Mouse (Mus musculus) Patski (cell line): ENCODE measurements around the gene Tsc22d4. TPM values are rescaled to one million over a fixed set of nuclear protein-coding genes. Genes with fewer than 3 reads are reported as not detected.
A peak's percentile ranks its signal among the peaks of the same experiment; 100 is the strongest.
"Not testable (repeated sequence)": the region's sequence is repeated elsewhere in the genome, so short reads cannot be mapped to it uniquely, and the experiment has no call there.

Experiments
- ATAC-seq: fragments of 100-300 bp; one replicate; pipeline ENCODE4 v1.8.0; 2021
- CTCF ChIA-PET: fragments of 350-600 bp; sonication (Branson Sonifier 250); formaldehyde crosslinking; loops from one replicate; lab custom pipeline; 2022; ENCODE audit warnings: inconsistent platforms; lab: Charles Lee
- POLR2A ChIA-PET: fragments of 350-600 bp; sonication (Branson Sonifier 250); formaldehyde crosslinking; loops from one replicate; lab custom pipeline; 2022; ENCODE audit warnings: antibody characterized with exemption, inconsistent platforms; lab: Charles Lee
- DNase-seq: peaks from one replicate; pipeline ENCODE4 v3.0.0-alpha.2; 2011; ENCODE audit warnings: low read depth, low spot score
- H3K27me3 ChIP-seq: fragments of 371-371 bp; one replicate; pipeline ENCODE4 v1.5.1; 2021
- CTCF ChIP-seq: fragments of 100-300 bp; IDR thresholded peaks from one replicate; pipeline ENCODE4 v1.5.1; 2021
- in situ Hi-C: fragments of 300-500 bp; cut with MboI; formaldehyde crosslinking; loops from 3 replicates; pipeline ENCODE4 v1.11.1; 2018; ENCODE audit warnings: low pct_unique_long_range_greater_than_20kb, mixed read lengths
- polyA plus RNA-seq: library from polyadenylated mRNA; unstranded; gene quantifications from one replicate; pipeline ENCODE4 v1.2.3, GENCODE M21; 2021

The Tsc22d4 gene
- polyA plus RNA-seq, 1 experiment from 2014 or later = 154 TPM

- in situ Hi-C loops = no loop called here
- no peak for TF ChIP-seq CTCF
- peak; percentile 61 for ATAC-seq
- no peaks in the 10 kb centered on the region for H3K27me3 ChIP-seq
- CTCF ChIA-PET = interaction anchor here (1.2 to 1.5 kb wide), 2 partner anchors 16 to 86 kb away, joined by 3 read pairs; no protein-coding TSS in a partner anchor
- POLR2A ChIA-PET = interaction anchor here (0.6 to 1.2 kb wide), 3 partner anchors 11 to 229 kb away, joined by 3 to 5 read pairs (median 3); no protein-coding TSS in a partner anchor
- DNase-seq = no peak
Measured at GRCm38 (mm10) chr5:137741023-137741931, 4.3 kb upstream of the Tsc22d4 start, which contains the start of gene Nyap1. TSS of gene Nyap1 (minus strand) at chr5:137741607.

GRCm38 (mm10) chr5:137742048-137742447 lies 3.5 kb upstream of the Tsc22d4 start:
- ChIA-PET POLR2A (interaction anchor here (0.9 kb wide), 1 partner anchor 10 kb away, joined by 3 read pairs; no protein-coding TSS in a partner anchor), CTCF (interaction anchor here (1.2 to 1.5 kb wide), 2 partner anchors 15 to 87 kb away, joined by 3 read pairs; no protein-coding TSS in a partner anchor)
- no peak for TF ChIP-seq CTCF
- ATAC-seq (no peak), DNase-seq (no peak)
- H3K27me3 ChIP-seq = no peaks in the 10 kb centered on the region
- in situ Hi-C loops = no loop called here

- H3K27me3 ChIP-seq = no peaks in the 10 kb centered on the region
- ATAC-seq (no peak), DNase-seq (no peak)
- ChIA-PET CTCF (interaction anchor here (0.7 to 1.5 kb wide), 3 partner anchors 14 to 87 kb away, joined by 3 read pairs; no protein-coding TSS in a partner anchor), POLR2A (no interaction called here)
- in situ Hi-C loops = no loop called here
- no peak for TF ChIP-seq CTCF
Measured at GRCm38 (mm10) chr5:137742836-137743235, 2.7 kb upstream of the Tsc22d4 start.

GRCm38 (mm10) chr5:137744197-137744596 lies 1.3 kb upstream of the Tsc22d4 start:
- in situ Hi-C loops = no loop called here
- no peak for ATAC-seq
- ChIA-PET POLR2A (no interaction called here), CTCF (no interaction called here)
- no peaks in the 10 kb centered on the region for H3K27me3 ChIP-seq
- no peak for DNase-seq
- no peak for TF ChIP-seq CTCF

GRCm38 (mm10) chr5:137746282-137746850 lies 836 bp downstream of the Tsc22d4 start:
- H3K27me3 ChIP-seq = no peaks in the 10 kb centered on the region
- in situ Hi-C loops = no loop called here
- CTCF ChIA-PET = interaction anchor here (1.2 to 1.7 kb wide), 3 partner anchors 13 to 77 kb away, joined by 3 to 9 read pairs (median 4); no protein-coding TSS in a partner anchor
- no peak for DNase-seq
- TF ChIP-seq CTCF = no peak
- ATAC-seq = peak; percentile 55
- POLR2A ChIA-PET = interaction anchor here (1.4 to 2.4 kb wide), 3 partner anchors 13 to 214 kb away, joined by 3 to 18 read pairs (median 6); no protein-coding TSS in a partner anchor

GRCm38 (mm10) chr5:137746851-137747325 lies 1.4 kb downstream of the Tsc22d4 start:
- in situ Hi-C loops = no loop called here
- DNase-seq (no peak), ATAC-seq (no peak)
- POLR2A ChIA-PET = interaction anchor here (0.7 to 2.4 kb wide), 4 partner anchors 8 to 215 kb away, joined by 3 to 18 read pairs (median 5); no protein-coding TSS in a partner anchor
- H3K27me3 ChIP-seq = no peaks in the 10 kb centered on the region
- TF ChIP-seq CTCF = no peak
- CTCF ChIA-PET = interaction anchor here (1.2 to 2.9 kb wide), 3 partner anchors 11 to 23 kb away, joined by 3 to 13 read pairs (median 9); no protein-coding TSS in a partner anchor

GRCm38 (mm10) chr5:137747326-137747961 lies 1.9 kb downstream of the Tsc22d4 start:
- no peak for DNase-seq
- no peaks in the 10 kb centered on the region for H3K27me3 ChIP-seq
- in situ Hi-C loops = no loop called here
- TF ChIP-seq CTCF = no peak
- ATAC-seq = no peak
- ChIA-PET POLR2A (interaction anchor here (0.7 to 2.4 kb wide), 3 partner anchors 9 to 215 kb away, joined by 3 to 18 read pairs (median 4); no protein-coding TSS in a partner anchor), CTCF (interaction anchor here (2.9 kb wide), 1 partner anchor 10 kb away, joined by 13 read pairs; no protein-coding TSS in a partner anchor)

GRCm38 (mm10) chr5:137748130-137748770 lies 2.7 kb downstream of the Tsc22d4 start:
- ChIA-PET POLR2A (interaction anchor here (0.6 to 2.4 kb wide), 5 partner anchors 11 to 421 kb away, joined by 3 to 18 read pairs (median 3); partner anchors contain the start of gene Agfg2), CTCF (interaction anchor here (1.1 to 2.9 kb wide), 3 partner anchors 9 to 91 kb away, joined by 3 to 13 read pairs (median 9); no protein-coding TSS in a partner anchor)
- H3K27me3 ChIP-seq = no peaks in the 10 kb centered on the region
- TF ChIP-seq CTCF = no peak
- ATAC-seq (no peak), DNase-seq (no peak)
- in situ Hi-C loops = no loop called here

GRCm38 (mm10) chr5:137749196-137749836 lies 3.8 kb downstream of the Tsc22d4 start:
- no peak for TF ChIP-seq CTCF
- POLR2A ChIA-PET = no interaction called here
- in situ Hi-C loops = no loop called here
- H3K27me3 ChIP-seq = no peaks in the 10 kb centered on the region
- no peak for DNase-seq
- ATAC-seq = no peak
- CTCF ChIA-PET = interaction anchor here (1.7 to 2.9 kb wide), 2 partner anchors 8 to 92 kb away, joined by 9 to 13 read pairs; no protein-coding TSS in a partner anchor

GRCm38 (mm10) chr5:137750212-137750611 lies 4.7 kb downstream of the Tsc22d4 start:
- H3K27me3 ChIP-seq, in situ Hi-C loops, ATAC-seq, POLR2A ChIA-PET, DNase-seq: not testable (repeated sequence)
- CTCF ChIA-PET = interaction anchor here (1.4 to 1.5 kb wide), 2 partner anchors 67 to 93 kb away, joined by 3 to 9 read pairs; no protein-coding TSS in a partner anchor
